Comparison of ENCODE assay signal across 8 mouse cellular contexts in genomic region chr17:26095121-26095740, GRCm38 (mm10). TPM values are rescaled to one million over a fixed set of nuclear protein-coding genes. Genes with fewer than 3 reads are reported as not detected.
DNase-seq lines count a peak whose midpoint lies in the region; ATAC-seq and TF ChIP-seq lines count a peak whose summit lies in the region.

TSS of gene Nme4 (minus strand) at chr17:26095602.

- H3K9me3 ChIP-seq in E14TG2a.4 (ENCODE audit: low read length): peaks cover 4% of the 10 kb centered on the region; the same call in 1 of the 2 replicates
- no peaks in the 10 kb centered on the region for H3K9me3 ChIP-seq in embryonic facial prominence, embryonic 12.5 days
- H3K9me3 ChIP-seq in heart, embryonic 15.5 days (replicated peaks): no peaks in the 10 kb centered on the region
- no peaks in the 10 kb centered on the region for H3K9me3 ChIP-seq in liver, embryonic 16.5 days (replicated peaks; ENCODE audit: control insufficient read depth, low read length)
- no peaks in the 10 kb centered on the region for H3K9me3 ChIP-seq in neural tube, embryonic 15.5 days (replicated peaks)

- no peaks in the 10 kb centered on the region for H3K27me3 ChIP-seq in E14TG2a.4 (ENCODE audit: insufficient read depth, low read length)
- no peaks in the 10 kb centered on the region for H3K27me3 ChIP-seq in embryonic facial prominence, embryonic 12.5 days
- no peaks in the 10 kb centered on the region for H3K27me3 ChIP-seq in heart, embryonic 15.5 days
- H3K27me3 ChIP-seq in liver, embryonic 16.5 days (ENCODE audit: control insufficient read depth, insufficient read depth, low read depth, low read length): no peaks in the 10 kb centered on the region
- H3K27me3 ChIP-seq in neural tube, embryonic 15.5 days (replicated peaks): no peaks in the 10 kb centered on the region

- H3K4me2 ChIP-seq in embryonic facial prominence, embryonic 12.5 days (replicated peaks): peak within 1 kb of the TSS; percentile 81
- peak within 1 kb of the TSS; percentile 95 for H3K4me2 ChIP-seq in heart, embryonic 15.5 days
- peak within 1 kb of the TSS; percentile 91 for H3K4me2 ChIP-seq in liver, embryonic 16.5 days (ENCODE audit: low read depth, low read length)
- peak within 1 kb of the TSS; percentile 89 for H3K4me2 ChIP-seq in neural tube, embryonic 15.5 days

- peak within 1 kb of the TSS; percentile 77 for H3K9ac ChIP-seq in embryonic facial prominence, embryonic 12.5 days
- H3K9ac ChIP-seq in heart, embryonic 15.5 days: peak within 1 kb of the TSS; percentile 79
- peak within 1 kb of the TSS; percentile 65 for H3K9ac ChIP-seq in liver, embryonic 16.5 days (ENCODE audit: low read depth, low read length)
- peak within 1 kb of the TSS; percentile 66 for H3K9ac ChIP-seq in neural tube, embryonic 15.5 days (replicated peaks)

- peak; percentile 49 for ATAC-seq in embryonic facial prominence, embryonic 12.5 days (ENCODE audit: insufficient number of reproducible peaks, insufficient read depth, low FRiP score, low TSS enrichment)
- ATAC-seq in heart, embryonic 15.5 days (replicated peaks; ENCODE audit: insufficient number of reproducible peaks, insufficient read depth, low FRiP score, low read depth): 0 out of 2 replicates have a peak, but pooled peaks have one; percentile 61
- peak; percentile 84 for ATAC-seq in liver, embryonic 16.5 days (ENCODE audit: low read depth)
- ATAC-seq in neural tube, embryonic 15.5 days (ENCODE audit: low FRiP score): peak; percentile 80

- peak within 1 kb of the TSS; percentile 83 for H3K27ac ChIP-seq in embryonic facial prominence, embryonic 12.5 days
- peak within 1 kb of the TSS; percentile 69 for H3K27ac ChIP-seq in heart, embryonic 15.5 days
- peak within 1 kb of the TSS; percentile 21 for H3K27ac ChIP-seq in liver, embryonic 16.5 days (ENCODE audit: low read length)
- peak within 1 kb of the TSS; percentile 54; the same call in 1 of the 2 replicates for H3K27ac ChIP-seq in neural tube, embryonic 15.5 days (replicated peaks)

- H3K4me3 ChIP-seq in E14TG2a.4 (replicated peaks; ENCODE audit: low read length): peak within 1 kb of the TSS; percentile 92
- H3K4me3 ChIP-seq in embryonic facial prominence, embryonic 12.5 days: peak within 1 kb of the TSS; percentile 71
- H3K4me3 ChIP-seq in heart, embryonic 15.5 days: peak within 1 kb of the TSS; percentile 81
- H3K4me3 ChIP-seq in liver, embryonic 16.5 days (ENCODE audit: low read depth, low read length): peak within 1 kb of the TSS; percentile 69
- peak within 1 kb of the TSS; percentile 61 for H3K4me3 ChIP-seq in neural tube, embryonic 15.5 days (replicated peaks)

- DNase-seq in adrenal gland, postnatal 36 days: peak; percentile 66 to 77
- DNase-seq in kidney, postnatal 4 days: peak; percentile 75
- DNase-seq in thymus, postnatal 14 days: peak; percentile 69

- H3K4me1 ChIP-seq in E14TG2a.4 (replicated peaks; ENCODE audit: low read depth, low read length): peaks cover 30% of the 10 kb centered on the region
- H3K4me1 ChIP-seq in embryonic facial prominence, embryonic 12.5 days: peaks cover 9% of the 10 kb centered on the region; the same call in 1 of the 2 replicates
- H3K4me1 ChIP-seq in heart, embryonic 15.5 days (replicated peaks): peaks cover 12% of the 10 kb centered on the region
- H3K4me1 ChIP-seq in liver, embryonic 16.5 days (ENCODE audit: control insufficient read depth, low read depth, low read length): peaks cover 19% of the 10 kb centered on the region
- H3K4me1 ChIP-seq in neural tube, embryonic 15.5 days: peaks cover 12% of the 10 kb centered on the region

- H3K36me3 ChIP-seq in E14TG2a.4 (ENCODE audit: insufficient read depth, low read length): peaks cover 37% of the 10 kb centered on the region
- peaks cover 11% of the 10 kb centered on the region for H3K36me3 ChIP-seq in embryonic facial prominence, embryonic 12.5 days
- H3K36me3 ChIP-seq in heart, embryonic 15.5 days: no peaks in the 10 kb centered on the region
- no peaks in the 10 kb centered on the region for H3K36me3 ChIP-seq in liver, embryonic 16.5 days (ENCODE audit: control insufficient read depth, insufficient read depth)
- H3K36me3 ChIP-seq in neural tube, embryonic 15.5 days: no peaks in the 10 kb centered on the region

- no peak for TF ChIP-seq CTCF in E14TG2a.4 (conservative IDR thresholded peaks at IDR 0.05; ENCODE audit: low read length)

- WGBS in embryonic facial prominence, embryonic 12.5 days: 3% methylated on average over 47 of the region's 47 CpGs
- 3% methylated on average over 47 of the region's 47 CpGs for WGBS in heart, embryonic 15.5 days
- 2% methylated on average over 47 of the region's 47 CpGs for WGBS in liver, embryonic 16.5 days (ENCODE audit: insufficient replicate concordance)
- WGBS in neural tube, embryonic 15.5 days: 4% methylated on average over 47 of the region's 47 CpGs

RNA-seq across cellular contexts. Expression of gene Nme4, which starts in this region (rescaled TPM):
- 1 to 10 TPM; 2.2 to 3.5 TPM for total RNA-seq in adrenal gland, postnatal 36 days (2021)
- 122 and 128 TPM in 2 replicates for polyA plus RNA-seq in embryonic facial prominence, embryonic 12.5 days (2016; fragmentation: Nextera tagmentation; extraction: Ambion mirVana)
- 48.8 and 61.8 TPM in 2 replicates for polyA plus RNA-seq in heart, embryonic 15.5 days (2015; fragmentation: Nextera tagmentation; extraction: Ambion mirVana)
- polyA plus RNA-seq in liver, embryonic 16.5 days (2015; fragmentation: Nextera tagmentation; extraction: Ambion mirVana): 30.1 and 30.9 TPM in 2 replicates
- polyA plus RNA-seq in neural tube, embryonic 15.5 days (2015; fragmentation: Nextera tagmentation; extraction: Ambion mirVana): 20.3 and 37.4 TPM in 2 replicates

Comparison
In these comparisons a context has a peak if more than half of its experiments do, and no peak if none do; other contexts are left out.
1. Peak in every context shown above with its lines: DNase-seq, ATAC-seq, H3K4me3 ChIP-seq and H3K27ac ChIP-seq.
2. H3K27ac ChIP-seq: peak in every context shown above with its lines; median percentile 83 in embryonic facial prominence, embryonic 12.5 days; 69 in heart, embryonic 15.5 days; 54 in neural tube, embryonic 15.5 days; 21 in liver, embryonic 16.5 days.